Mouse (Mus musculus) midbrain, embryonic 16.5 days (tissue): ENCODE results near the gene Slc25a35. TPM values are rescaled to one million over a fixed set of nuclear protein-coding genes. Genes with fewer than 3 reads are reported as not detected.
"Not testable (repeated sequence)": the region's sequence is repeated elsewhere in the genome, so short reads cannot be mapped to it uniquely, and the experiment has no call there.

Source experiments
- ATAC-seq: fragments of 200-750 bp; cut with Nextera tagmentation; 2 replicates; pipeline ENCODE4 v1.8.0; 2017; ENCODE audit warnings: moderate TSS enrichment
- H3K27ac ChIP-seq: fragments of 300-500 bp; sonication (generic); 2 replicates; pipeline ENCODE4 v1.5.1; 2014; ENCODE audit warnings: mild to moderate bottlenecking, low read length, mixed read lengths
- H3K27me3 ChIP-seq: fragments of 300-500 bp; sonication (generic); 2 replicates; pipeline ENCODE4 v1.6.1; 2014; ENCODE audit warnings: low read depth, low read length, mixed read lengths; ENCODE audit not compliant: control insufficient read depth, insufficient read depth
- H3K36me3 ChIP-seq: fragments of 300-500 bp; sonication (generic); 2 replicates; pipeline ENCODE4 v1.6.1; 2014; ENCODE audit warnings: mild to moderate bottlenecking, low read length, moderate library complexity, mixed read lengths; ENCODE audit not compliant: control insufficient read depth, insufficient read depth
- H3K4me1 ChIP-seq: fragments of 300-500 bp; sonication (generic); 2 replicates; pipeline ENCODE4 v1.6.1; 2014; ENCODE audit warnings: mild to moderate bottlenecking, low read length, mixed read lengths; ENCODE audit not compliant: control insufficient read depth, insufficient read depth
- H3K4me2 ChIP-seq: fragments of 300-500 bp; sonication (generic); 2 replicates; pipeline ENCODE4 v1.6.1; 2014; ENCODE audit warnings: mild to moderate bottlenecking, low read length, mixed read lengths
- H3K4me3 ChIP-seq: fragments of 300-500 bp; sonication (generic); 2 replicates; pipeline ENCODE4 v1.5.1; 2014; ENCODE audit warnings: low read depth, mild to moderate bottlenecking, low read length, moderate library complexity, mixed read lengths
- H3K9ac ChIP-seq: fragments of 300-500 bp; sonication (generic); 2 replicates; pipeline ENCODE4 v1.6.1; 2014; ENCODE audit warnings: low read depth, low read length, mixed read lengths
- H3K9me3 ChIP-seq: fragments of 300-500 bp; sonication (generic); replicated peaks from 2 replicates; pipeline ENCODE4 v1.6.1; 2014; ENCODE audit warnings: mild to moderate bottlenecking, low read length, mixed read lengths; ENCODE audit not compliant: control insufficient read depth, poor library complexity, severe bottlenecking
- WGBS: fragments of 180-500 bp; shearing (Covaris S2); extraction: QIAGEN DNeasy Blood & Tissue Kit; methylation state at CpG from one replicate; pipeline ENCODE4 v1.1.7; 2014; 5-methylcytosine and 5-hydroxymethylcytosine counted together
- polyA plus RNA-seq: library from polyadenylated mRNA; unstranded; fragments of >200 nt; fragmentation: Nextera tagmentation; extraction: Ambion mirVana; gene quantifications from 2 replicates; pipeline ENCODE4 v1.2.1, GENCODE M21; 2015

Slc25a35 gene
- 1.4 and 1.6 TPM in 2 replicates for polyA plus RNA-seq

DNA sequence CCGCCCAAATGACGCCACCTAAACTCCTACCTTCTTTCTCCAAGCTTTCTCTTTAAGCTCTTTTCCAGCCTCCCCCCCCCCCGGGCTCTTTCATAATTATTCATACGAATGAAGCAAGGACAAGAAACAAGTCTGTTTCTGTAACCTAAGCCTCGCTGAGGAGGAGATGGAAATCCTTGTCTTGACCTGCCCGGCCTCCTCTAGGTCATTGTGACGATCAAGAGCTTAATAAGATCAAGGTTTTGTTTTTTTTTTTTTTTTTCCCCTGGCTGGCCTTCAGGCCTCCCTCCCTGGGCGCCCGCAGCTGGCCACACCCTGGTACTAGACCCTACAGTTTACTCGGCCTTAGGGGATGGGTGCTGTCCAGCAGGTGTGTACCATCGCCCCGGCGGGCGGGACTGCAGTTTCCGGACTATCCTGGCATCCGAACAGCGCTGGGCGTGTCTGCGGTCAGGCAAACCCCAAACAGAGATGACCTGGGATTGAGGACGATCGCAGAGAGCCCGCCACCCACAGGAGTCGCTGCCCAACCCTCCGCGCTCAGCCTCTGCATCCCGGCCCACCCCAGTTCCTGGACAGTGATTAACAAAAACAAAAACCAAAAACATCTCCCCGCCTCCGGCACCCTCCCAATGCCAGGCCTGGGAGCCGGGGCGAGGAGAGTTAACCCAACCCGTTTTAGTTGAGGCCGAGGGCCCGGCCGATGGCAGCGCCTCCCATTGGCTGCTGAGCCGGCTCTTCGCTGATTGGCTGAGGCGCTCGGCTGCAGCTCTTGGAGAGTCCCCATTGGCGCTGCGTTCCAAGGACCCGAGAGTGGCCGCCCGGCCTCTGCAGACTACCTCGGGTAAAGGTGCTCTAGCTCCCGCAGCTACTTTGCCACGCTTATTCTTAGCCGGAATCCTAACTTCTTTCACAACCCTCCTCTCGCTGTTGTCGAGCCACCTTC lies at the start of gene Slc25a35:
Gene Slc25a35 (plus strand): TSS at position 795 of the 946 bp plus-strand sequence.
- peaks cover 11% of the 10 kb centered on the region for H3K4me1 ChIP-seq
- H3K27ac ChIP-seq = peak within 1 kb of the TSS; percentile 51
- peak within 1 kb of the TSS; percentile 62 for H3K4me2 ChIP-seq
- ATAC-seq = peak; percentile 97
- no peaks in the 10 kb centered on the region for H3K27me3 ChIP-seq
- WGBS = under 1% methylated on average over 50 of the region's 50 CpGs
- H3K9ac ChIP-seq = peak within 1 kb of the TSS; percentile 71
- no peaks in the 10 kb centered on the region for H3K36me3 ChIP-seq
- H3K4me3 ChIP-seq = peak within 1 kb of the TSS; percentile 60
- H3K9me3 ChIP-seq = no peaks in the 10 kb centered on the region

DNA sequence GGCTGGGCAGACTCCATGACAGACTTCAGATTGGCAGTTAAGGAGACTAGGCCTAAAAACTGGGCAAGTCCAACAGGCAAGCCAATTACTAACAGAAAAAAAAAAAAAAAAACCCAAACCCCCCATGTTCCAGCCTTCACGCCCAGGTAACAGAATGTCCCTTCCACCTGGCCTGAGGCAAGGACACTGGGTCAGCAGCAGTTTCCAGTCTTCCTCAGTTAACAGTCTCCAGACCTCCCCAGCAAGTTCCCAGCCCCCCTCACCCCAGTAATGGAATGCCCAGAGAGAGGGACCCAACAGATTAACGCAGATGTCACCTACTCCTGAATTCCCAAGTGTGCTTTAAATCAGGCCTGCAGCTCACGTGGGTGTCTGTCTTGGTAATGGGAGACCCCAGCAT lies 44.7 kb upstream of the Slc25a35 start:
- WGBS = 57% methylated on average over 3 of the region's 3 CpGs
- no peak for ATAC-seq
- Histone ChIP-seq H3K9ac (no peak overlapping the region), H3K27ac (no peak overlapping the region), H3K9me3 (no peaks in the 10 kb centered on the region), H3K4me1 (no peaks in the 10 kb centered on the region), H3K27me3 (no peaks in the 10 kb centered on the region), H3K36me3 (no peaks in the 10 kb centered on the region), H3K4me3 (no peak overlapping the region), H3K4me2 (no peak overlapping the region)

DNA sequence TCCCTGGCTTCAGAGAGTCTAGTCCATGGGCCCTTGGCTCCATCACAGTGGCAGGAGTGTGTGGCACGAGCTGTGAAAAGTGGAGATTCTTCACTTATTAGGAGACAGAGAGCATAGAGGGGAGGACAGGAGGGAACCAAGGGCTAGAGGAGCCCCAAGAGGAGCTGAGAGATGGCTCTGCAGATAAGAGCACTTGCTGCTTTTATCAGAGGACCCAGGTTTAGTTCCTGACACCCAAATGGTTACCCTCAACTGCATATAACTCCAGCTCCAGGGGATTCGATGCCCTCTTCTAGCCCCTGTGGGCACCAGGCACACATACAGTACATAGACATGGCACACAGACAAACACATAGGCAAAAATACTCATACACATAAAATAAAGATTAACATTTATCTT lies 43.2 kb upstream of the Slc25a35 start:
- no peaks in the 10 kb centered on the region for H3K9me3 ChIP-seq
- H3K9ac ChIP-seq = no peak overlapping the region
- no peak overlapping the region for H3K4me2 ChIP-seq
- no peaks in the 10 kb centered on the region for H3K36me3 ChIP-seq
- no peak overlapping the region for H3K27ac ChIP-seq
- no peaks in the 10 kb centered on the region for H3K4me1 ChIP-seq
- no peaks in the 10 kb centered on the region for H3K27me3 ChIP-seq
- 81% methylated on average over 2 of the region's 2 CpGs for WGBS
- no peak for ATAC-seq
- H3K4me3 ChIP-seq = no peak overlapping the region

DNA sequence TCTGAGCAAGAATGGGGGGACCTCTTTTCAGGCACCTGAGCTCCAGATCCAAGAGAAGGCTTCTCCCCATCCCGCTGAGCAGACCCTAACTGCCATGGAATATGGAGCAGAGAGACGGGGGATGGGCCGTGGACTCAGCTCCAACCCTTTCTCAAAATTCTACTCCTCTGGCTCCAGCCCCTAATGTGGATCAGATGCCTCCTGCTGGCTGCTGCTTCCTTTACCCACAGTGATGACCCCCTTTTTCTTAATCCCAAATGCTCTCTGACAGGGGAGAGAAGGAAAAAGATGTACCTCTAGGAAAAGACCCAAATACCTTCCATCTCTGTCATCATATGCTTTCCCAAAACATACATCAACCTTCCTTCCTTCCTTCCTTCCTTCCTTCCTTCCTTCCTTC lies 41.0 kb upstream of the Slc25a35 start, which contains the start of gene Odf4:
Gene Odf4 (minus strand): TSS at position 101 of the 400 bp plus-strand sequence.
- 82% methylated on average over 3 of the region's 3 CpGs for WGBS
- Histone ChIP-seq H3K36me3 (no peaks in the 10 kb centered on the region), H3K9ac (no peak within 1 kb of the TSS), H3K4me3 (no peak within 1 kb of the TSS), H3K4me2 (no peak within 1 kb of the TSS), H3K27me3 (no peaks in the 10 kb centered on the region), H3K9me3 (no peaks in the 10 kb centered on the region), H3K4me1 (no peaks in the 10 kb centered on the region), H3K27ac (no peak within 1 kb of the TSS)
- no peak for ATAC-seq

DNA sequence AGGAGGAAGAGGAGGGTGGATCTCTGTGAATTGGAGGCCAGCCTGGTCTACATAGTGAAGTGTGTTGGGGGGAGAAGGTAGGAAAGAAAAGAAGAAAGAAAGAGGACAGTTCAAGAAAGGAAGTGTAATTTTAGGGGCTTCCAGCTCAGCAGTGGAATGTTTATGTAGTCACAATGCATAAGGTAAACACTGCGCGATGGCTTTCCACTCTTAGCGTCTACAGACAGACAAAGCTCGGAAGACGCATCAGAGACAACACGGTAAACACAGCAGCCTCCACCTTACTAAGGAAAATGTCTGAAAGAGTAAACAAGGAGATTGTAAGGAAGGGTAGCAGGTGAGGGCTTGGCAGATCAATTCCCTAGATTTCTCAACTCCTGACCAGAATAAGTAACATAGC lies 38.0 kb upstream of the Slc25a35 start:
- Histone ChIP-seq H3K4me1 (no peaks in the 10 kb centered on the region), H3K27me3 (no peaks in the 10 kb centered on the region), H3K4me3 (no peak overlapping the region), H3K27ac (no peak overlapping the region), H3K36me3 (no peaks in the 10 kb centered on the region), H3K9me3 (no peaks in the 10 kb centered on the region), H3K4me2 (no peak overlapping the region), H3K9ac (no peak overlapping the region)
- WGBS = 90% methylated on average over 6 of the region's 6 CpGs
- ATAC-seq = no peak

DNA sequence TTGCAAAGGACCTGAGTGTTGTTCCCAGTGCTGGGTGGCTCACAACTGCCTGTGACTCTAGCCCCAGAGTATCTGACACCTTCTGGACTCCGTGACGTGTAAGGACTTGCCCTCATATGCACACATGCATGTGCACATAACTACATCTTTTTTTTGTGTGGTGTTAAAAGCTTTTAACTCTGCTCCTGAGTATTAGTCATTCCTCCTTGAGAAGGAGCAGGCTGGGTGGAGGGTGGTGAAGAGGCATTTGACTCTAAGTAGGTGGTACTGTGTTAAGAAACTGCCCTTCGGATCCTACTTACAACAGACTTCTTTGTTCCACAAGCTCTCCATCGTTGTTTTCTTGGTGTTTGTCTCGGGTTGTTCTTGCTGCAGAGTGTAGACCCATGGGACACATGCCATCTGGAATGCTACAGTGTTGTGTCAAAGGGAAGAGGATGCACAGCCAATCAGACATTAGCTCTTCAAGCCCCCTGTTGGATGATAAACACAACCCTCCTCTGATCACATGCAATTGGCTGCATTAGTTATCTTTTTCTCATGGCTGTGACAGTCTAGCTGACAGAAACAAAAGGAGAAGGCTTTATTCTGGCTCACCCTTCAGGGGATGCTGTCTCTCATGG lies 33.9 kb upstream of the Slc25a35 start:
- no peak for ATAC-seq
- no peak overlapping the region for H3K27ac ChIP-seq

DNA sequence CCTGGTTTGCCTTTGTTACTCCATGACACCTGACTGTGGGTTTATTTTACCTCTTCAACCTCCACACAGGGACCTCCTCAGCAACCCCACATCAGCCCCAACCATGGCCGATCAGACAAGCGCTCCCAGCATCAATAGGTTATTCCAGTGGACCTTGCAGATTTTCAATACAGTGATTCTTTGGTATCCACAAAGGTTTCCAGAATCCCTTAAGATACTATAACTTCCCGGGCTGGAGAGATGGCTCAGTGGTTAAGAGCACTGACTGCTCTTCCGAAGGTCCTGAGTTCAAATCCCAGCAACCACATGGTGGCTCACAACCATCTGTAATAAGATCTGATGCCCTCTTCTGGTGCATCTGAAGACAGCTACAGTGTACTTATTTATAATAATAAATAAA lies 31.0 kb upstream of the Slc25a35 start:
- not testable (repeated sequence) for H3K36me3 ChIP-seq, H3K4me1 ChIP-seq, H3K4me3 ChIP-seq, ATAC-seq, H3K9me3 ChIP-seq, H3K27me3 ChIP-seq, H3K4me2 ChIP-seq, H3K27ac ChIP-seq, H3K9ac ChIP-seq
- WGBS = 85% methylated on average over 4 of the region's 4 CpGs

More for the DNA sequence above, 33.9 kb upstream of the Slc25a35 start:
- no peaks in the 10 kb centered on the region for H3K27me3 ChIP-seq
- 70% methylated on average over 5 of the region's 5 CpGs for WGBS
- no peak overlapping the region for H3K9ac ChIP-seq
- no peaks in the 10 kb centered on the region for H3K9me3 ChIP-seq
- no peak overlapping the region for H3K4me3 ChIP-seq
- H3K4me2 ChIP-seq = no peak overlapping the region
- H3K36me3 ChIP-seq = no peaks in the 10 kb centered on the region
- H3K4me1 ChIP-seq = no peaks in the 10 kb centered on the region

DNA sequence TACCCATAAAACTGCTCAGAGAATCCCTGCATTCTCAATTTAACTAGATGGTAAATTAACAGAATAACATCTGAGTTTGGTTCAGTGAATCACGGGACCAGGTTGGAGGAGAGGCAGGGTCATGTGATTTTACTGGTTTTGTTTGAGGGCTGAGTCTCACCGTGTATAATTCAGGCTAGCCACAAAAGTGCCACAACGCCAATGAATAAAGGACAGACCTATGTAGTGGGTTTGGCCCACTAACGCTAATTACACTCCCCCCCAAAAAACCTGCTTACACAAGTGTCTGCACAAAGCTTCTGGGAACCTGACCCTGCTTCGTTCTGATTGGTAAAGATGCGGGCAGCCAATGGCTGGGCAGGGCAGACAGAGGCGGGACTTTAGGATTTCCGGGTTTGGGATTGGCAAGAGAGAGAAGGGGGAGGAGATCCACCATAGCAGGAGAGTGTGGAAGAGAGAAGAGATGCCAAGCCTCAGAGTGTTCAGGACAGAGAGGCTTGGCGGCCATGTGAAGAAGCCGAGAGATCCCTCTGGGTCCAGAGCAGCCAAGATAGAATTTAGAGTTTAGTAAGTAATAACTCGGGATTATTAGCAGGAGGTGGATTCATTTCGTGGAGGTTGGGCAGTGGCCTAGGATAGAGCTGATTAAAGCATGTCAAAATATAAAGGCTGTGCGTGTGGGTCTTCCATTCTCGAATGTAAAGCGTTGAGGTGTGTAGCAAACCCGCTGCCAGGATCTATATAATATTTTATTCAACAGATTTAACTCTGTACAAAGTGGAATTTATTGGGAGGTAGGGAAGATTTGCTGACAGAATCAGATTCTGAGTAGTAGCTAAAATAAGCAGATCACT lies 28.3 kb upstream of the Slc25a35 start:
- Histone ChIP-seq H3K4me2 (peak overlapping the region; percentile 65), H3K27ac (peak overlapping the region; percentile 86), H3K9ac (peak overlapping the region; percentile 70), H3K9me3 (no peaks in the 10 kb centered on the region), H3K36me3 (0 out of 2 replicates have a peak, but pooled peaks cover 2% of the 10 kb centered on the region), H3K4me3 (peak overlapping the region; percentile 51), H3K27me3 (no peaks in the 10 kb centered on the region), H3K4me1 (peaks cover 8% of the 10 kb centered on the region; the same call in 1 of the 2 replicates)
- WGBS = under 1% methylated on average over 16 of the region's 16 CpGs
- ATAC-seq = peak; percentile 99
